Mouse (Mus musculus): ENCODE data around the gene Vasp. TPM values are rescaled to one million over a fixed set of nuclear protein-coding genes. Genes with fewer than 3 reads are reported as not detected.

The Vasp gene
- polyA plus RNA-seq, 1 experiment from 2014 or later, result 109 TPM

GRCm38 (mm10) chr7:19257390-19258022 is 14.1 kb downstream of the Vasp start:
- Histone ChIP-seq H3K27me3 (replicated peaks; ENCODE audit: insufficient read depth, low read length) (no peaks in the 10 kb centered on the region), H3K27ac (ENCODE audit: low read length) (peak overlapping the region; percentile 78), H3K4me2 (replicated peaks; ENCODE audit: low read depth, low read length) (no peak overlapping the region), H3K9me3 (ENCODE audit: low read length) (no peaks in the 10 kb centered on the region), H3K36me3 (ENCODE audit: insufficient read depth, low read length) (peaks cover 35% of the 10 kb centered on the region), H3K4me3 (ENCODE audit: low read depth, low read length) (no peak overlapping the region), H3K4me1 (ENCODE audit: insufficient read depth, low read depth, low read length) (no peaks in the 10 kb centered on the region), H3K9ac (replicated peaks; ENCODE audit: low read depth) (no peak overlapping the region)
- ATAC-seq (peak; percentile 95), DNase-seq (ENCODE audit: low spot score) (peak; percentile 96)
- WGBS, result 28% methylated on average over 11 of the region's 11 CpGs
- peak; percentile 67 for TF ChIP-seq EP300 (IDR thresholded peaks at IDR 0.05)
- TF ChIP-seq CTCF (IDR thresholded peaks at IDR 0.05), result no peak

GRCm38 (mm10) chr7:19256567-19256966 is 15.1 kb downstream of the Vasp start:
- Histone ChIP-seq H3K36me3 (ENCODE audit: insufficient read depth, low read length) (peaks cover 33% of the 10 kb centered on the region), H3K27me3 (replicated peaks; ENCODE audit: insufficient read depth, low read length) (no peaks in the 10 kb centered on the region), H3K9me3 (ENCODE audit: low read length) (no peaks in the 10 kb centered on the region), H3K4me3 (ENCODE audit: low read depth, low read length) (no peak overlapping the region), H3K9ac (replicated peaks; ENCODE audit: low read depth) (no peak overlapping the region), H3K4me1 (ENCODE audit: insufficient read depth, low read depth, low read length) (no peaks in the 10 kb centered on the region), H3K4me2 (replicated peaks; ENCODE audit: low read depth, low read length) (no peak overlapping the region), H3K27ac (ENCODE audit: low read length) (no peak overlapping the region)
- ATAC-seq, result no peak
- no peak for TF ChIP-seq EP300 (IDR thresholded peaks at IDR 0.05)
- no peak for TF ChIP-seq CTCF (IDR thresholded peaks at IDR 0.05)
- WGBS, result 71% methylated on average over 7 of the region's 7 CpGs
- DNase-seq (ENCODE audit: low spot score), result peak; percentile 37

- Histone ChIP-seq H3K36me3 (ENCODE audit: insufficient read depth, low read length) (peaks cover 25% of the 10 kb centered on the region), H3K27me3 (replicated peaks; ENCODE audit: insufficient read depth, low read length) (no peaks in the 10 kb centered on the region), H3K9me3 (ENCODE audit: low read length) (no peaks in the 10 kb centered on the region), H3K4me3 (ENCODE audit: low read depth, low read length) (no peak overlapping the region), H3K9ac (replicated peaks; ENCODE audit: low read depth) (no peak overlapping the region), H3K4me1 (ENCODE audit: insufficient read depth, low read depth, low read length) (no peaks in the 10 kb centered on the region), H3K4me2 (replicated peaks; ENCODE audit: low read depth, low read length) (no peak overlapping the region), H3K27ac (ENCODE audit: low read length) (no peak overlapping the region)
- 84% methylated on average over 16 of the region's 17 CpGs for WGBS
- ATAC-seq, result no peak
- DNase-seq (ENCODE audit: low spot score), result no peak
- TF ChIP-seq EP300 (IDR thresholded peaks at IDR 0.05) (no peak), CTCF (IDR thresholded peaks at IDR 0.05) (no peak)
Measured at GRCm38 (mm10) chr7:19255395-19255794, 16.2 kb downstream of the Vasp start.

GRCm38 (mm10) chr7:19253437-19253836 is 18.2 kb downstream of the Vasp start:
- Histone ChIP-seq H3K4me3 (ENCODE audit: low read depth, low read length) (no peak overlapping the region), H3K36me3 (ENCODE audit: insufficient read depth, low read length) (peaks cover 13% of the 10 kb centered on the region), H3K9me3 (ENCODE audit: low read length) (no peaks in the 10 kb centered on the region), H3K9ac (replicated peaks; ENCODE audit: low read depth) (no peak overlapping the region), H3K4me2 (replicated peaks; ENCODE audit: low read depth, low read length) (no peak overlapping the region), H3K27ac (ENCODE audit: low read length) (no peak overlapping the region), H3K27me3 (replicated peaks; ENCODE audit: insufficient read depth, low read length) (no peaks in the 10 kb centered on the region), H3K4me1 (ENCODE audit: insufficient read depth, low read depth, low read length) (no peaks in the 10 kb centered on the region)
- DNase-seq (ENCODE audit: low spot score), result no peak
- TF ChIP-seq CTCF (IDR thresholded peaks at IDR 0.05) (no peak), EP300 (IDR thresholded peaks at IDR 0.05) (no peak)
- WGBS, result 41% methylated on average over 5 of the region's 5 CpGs
- ATAC-seq, result no peak

GRCm38 (mm10) chr7:19252078-19252477 is 19.5 kb downstream of the Vasp start:
- no peaks in the 10 kb centered on the region for H3K9me3 ChIP-seq (ENCODE audit: low read length)
- 78% methylated on average over 4 of the region's 4 CpGs for WGBS
- DNase-seq (ENCODE audit: low spot score) (no peak), ATAC-seq (no peak)
- no peak overlapping the region for H3K27ac ChIP-seq (ENCODE audit: low read length)
- TF ChIP-seq CTCF (IDR thresholded peaks at IDR 0.05), result no peak
- no peak for TF ChIP-seq EP300 (IDR thresholded peaks at IDR 0.05)
- H3K9ac ChIP-seq (replicated peaks; ENCODE audit: low read depth), result no peak overlapping the region
- H3K27me3 ChIP-seq (replicated peaks; ENCODE audit: insufficient read depth, low read length), result no peaks in the 10 kb centered on the region
- H3K36me3 ChIP-seq (ENCODE audit: insufficient read depth, low read length), result peaks cover 10% of the 10 kb centered on the region; the same call in 1 of the 2 replicates
- H3K4me1 ChIP-seq (ENCODE audit: insufficient read depth, low read depth, low read length), result no peaks in the 10 kb centered on the region
- no peak overlapping the region for H3K4me2 ChIP-seq (replicated peaks; ENCODE audit: low read depth, low read length)
- no peak overlapping the region for H3K4me3 ChIP-seq (ENCODE audit: low read depth, low read length)

- H3K4me1 ChIP-seq (ENCODE audit: insufficient read depth, low read depth, low read length), result no peaks in the 10 kb centered on the region
- no peak for TF ChIP-seq EP300 (IDR thresholded peaks at IDR 0.05)
- TF ChIP-seq CTCF (IDR thresholded peaks at IDR 0.05), result no peak
- H3K27ac ChIP-seq (ENCODE audit: low read length), result no peak overlapping the region
- no peak overlapping the region for H3K9ac ChIP-seq (replicated peaks; ENCODE audit: low read depth)
- H3K4me2 ChIP-seq (replicated peaks; ENCODE audit: low read depth, low read length), result no peak overlapping the region
- H3K27me3 ChIP-seq (replicated peaks; ENCODE audit: insufficient read depth, low read length), result no peaks in the 10 kb centered on the region
- no peak for ATAC-seq
- DNase-seq (ENCODE audit: low spot score), result no peak
- WGBS, result 84% methylated on average over 2 of the region's 2 CpGs
- no peaks in the 10 kb centered on the region for H3K36me3 ChIP-seq (ENCODE audit: insufficient read depth, low read length)
- H3K9me3 ChIP-seq (ENCODE audit: low read length), result no peaks in the 10 kb centered on the region
- H3K4me3 ChIP-seq (ENCODE audit: low read depth, low read length), result no peak overlapping the region
Measured at GRCm38 (mm10) chr7:19247511-19247910, 24.1 kb downstream of the Vasp start.

All from lung, postnatal 0 days (tissue).